Mouse (Mus musculus): ENCODE measurements around the gene Dnaaf1. TPM values are rescaled to one million over a fixed set of nuclear protein-coding genes. Genes with fewer than 3 reads are reported as not detected.

The Dnaaf1 gene
- polyA plus RNA-seq, 1 experiment from 2014 or later = 0.28 TPM

GRCm38 (mm10) chr8:119646846-119647245 lies 71.8 kb downstream of the Dnaaf1 start:
- Histone ChIP-seq H3K4me2 (ENCODE audit: low read length) (no peak overlapping the region), H3K27ac (replicated peaks in 1 of 2; ENCODE audit: control insufficient read depth in 1 of 2, insufficient read depth in 1 of 2, low read depth in 2 of 2, low read length in 2 of 2) (no peak overlapping the region), H3K27me3 (ENCODE audit: control insufficient read depth, insufficient read depth, low read length) (no peaks in the 10 kb centered on the region), H3K4me1 (ENCODE audit: control insufficient read depth in 2 of 2, insufficient read depth in 2 of 2, low read length in 2 of 2) (no peaks in the 10 kb centered on the region), H3K9me3 (ENCODE audit: control insufficient read depth, low read length) (no peaks in the 10 kb centered on the region), H3K9ac (ENCODE audit: low read length) (no peak overlapping the region), H3K4me3 (ENCODE audit: control insufficient read depth in 1 of 2, insufficient read depth in 1 of 2, low read depth in 1 of 2, low read length in 2 of 2) (no peak overlapping the region), H3K36me3 (ENCODE audit: control insufficient read depth, insufficient read depth, low read length) (no peaks in the 10 kb centered on the region)
- WGBS = 78% methylated on average over 7 of the region's 7 CpGs
- ATAC-seq (ENCODE audit: insufficient number of reproducible peaks, insufficient read depth, low FRiP score, low read depth) = no peak

Other genes with a start within 250 kb of the Dnaaf1 start
- gene Hsbp1, start 230.7 kb upstream of the Dnaaf1 start, polyA plus RNA-seq (2014; fragmentation: Nextera tagmentation; extraction: Ambion mirVana) = 336 and 345 TPM in 2 replicates
- 25.0 and 25.4 TPM in 2 replicates for gene Mlycd, start 180.4 kb upstream of the Dnaaf1 start, polyA plus RNA-seq (2014; fragmentation: Nextera tagmentation; extraction: Ambion mirVana)
- 0.47 and 0.66 TPM in 2 replicates for gene Osgin1, start 141.1 kb upstream of the Dnaaf1 start, polyA plus RNA-seq (2014; fragmentation: Nextera tagmentation; extraction: Ambion mirVana)
- gene Necab2, start 128.5 kb upstream of the Dnaaf1 start, polyA plus RNA-seq (2014; fragmentation: Nextera tagmentation; extraction: Ambion mirVana) = 0.27 TPM in 1 of 2 replicates, not detected in the other
- not detected in 2 replicates for gene Slc38a8, start 73.5 kb upstream of the Dnaaf1 start, polyA plus RNA-seq (2014; fragmentation: Nextera tagmentation; extraction: Ambion mirVana)
- 62.5 and 64.8 TPM in 2 replicates for gene Mbtps1, start 16.5 kb upstream of the Dnaaf1 start, polyA plus RNA-seq (2014; fragmentation: Nextera tagmentation; extraction: Ambion mirVana)
- gene Hsdl1, start 52 bp upstream of the Dnaaf1 start, polyA plus RNA-seq (2014; fragmentation: Nextera tagmentation; extraction: Ambion mirVana) = 34.7 and 40.8 TPM in 2 replicates
- gene Taf1c, start 30.0 kb downstream of the Dnaaf1 start, polyA plus RNA-seq (2014; fragmentation: Nextera tagmentation; extraction: Ambion mirVana) = 5.4 and 6.2 TPM in 2 replicates
- not detected in 2 replicates for gene Adad2, start 37.5 kb downstream of the Dnaaf1 start, polyA plus RNA-seq (2014; fragmentation: Nextera tagmentation; extraction: Ambion mirVana)
- gene Kcng4, start 60.4 kb downstream of the Dnaaf1 start, polyA plus RNA-seq (2014; fragmentation: Nextera tagmentation; extraction: Ambion mirVana) = 0.11 TPM in 1 of 2 replicates, not detected in the other
- gene Wfdc1, start 91.1 kb downstream of the Dnaaf1 start, polyA plus RNA-seq (2014; fragmentation: Nextera tagmentation; extraction: Ambion mirVana) = 4.7 and 6.8 TPM in 2 replicates
- 0.20 and 0.43 TPM in 2 replicates for gene Atp2c2, start 124.8 kb downstream of the Dnaaf1 start, polyA plus RNA-seq (2014; fragmentation: Nextera tagmentation; extraction: Ambion mirVana)
- gene Tldc1, start 203.2 kb downstream of the Dnaaf1 start, polyA plus RNA-seq (2014; fragmentation: Nextera tagmentation; extraction: Ambion mirVana) = 11.1 and 11.4 TPM in 2 replicates

Data from heart, embryonic 14.5 days (tissue).